Mouse (Mus musculus): ENCODE measurements around the gene Riok1. TPM values are rescaled to one million over a fixed set of nuclear protein-coding genes. Genes with fewer than 3 reads are reported as not detected.

The Riok1 gene
- polyA plus RNA-seq (2014; fragmentation: Illumina TruSeq; extraction: RNeasy Lipid Tissue Mini Kit (QIAGEN cat#74804); ENCODE audit: low read depth, low replicate concordance): 25.3 TPM

GRCm38 (mm10) chr13:38036343-38037043 lies at the start of gene Riok1:
Riok1 (plus strand) TSS chr13:38036995.

GRCm38 (mm10) chr13:37993704-37994404 lies 42.9 kb upstream of the Riok1 start, which contains the start of gene Ssr1:
Ssr1 (minus strand) TSS chr13:37994217.

GRCm38 (mm10) chr13:38037044-38037687 lies 371 bp downstream of the Riok1 start, which contains the start of gene Cage1:
Cage1 (minus strand) TSS chr13:38037069.

Other genes starting within 250 kb of the Riok1 start
- 153 TPM for gene Ssr1, start 42.8 kb upstream of the Riok1 start, polyA plus RNA-seq (2014; fragmentation: Illumina TruSeq; extraction: RNeasy Lipid Tissue Mini Kit (QIAGEN cat#74804); ENCODE audit: low read depth, low replicate concordance)
- 2.3 TPM for gene Cage1, start 74 bp downstream of the Riok1 start, polyA plus RNA-seq (2014; fragmentation: Illumina TruSeq; extraction: RNeasy Lipid Tissue Mini Kit (QIAGEN cat#74804); ENCODE audit: low read depth, low replicate concordance)
- gene Dsp, start 114.3 kb downstream of the Riok1 start, polyA plus RNA-seq (2014; fragmentation: Illumina TruSeq; extraction: RNeasy Lipid Tissue Mini Kit (QIAGEN cat#74804); ENCODE audit: low read depth, low replicate concordance): 10.8 TPM
- gene Snrnp48, start 167.9 kb downstream of the Riok1 start, polyA plus RNA-seq (2014; fragmentation: Illumina TruSeq; extraction: RNeasy Lipid Tissue Mini Kit (QIAGEN cat#74804); ENCODE audit: low read depth, low replicate concordance): 40.8 TPM

Measured in kidney, adult 10 weeks (tissue).